Mouse (Mus musculus): ENCODE data around the gene Gm39566. TPM values are rescaled to one million over a fixed set of nuclear protein-coding genes. Genes with fewer than 3 reads are reported as not detected.

Gm39566 gene
- total and polyA plus RNA-seq, 3 experiments = 0.05 TPM; not detected in 2

GRCm38 (mm10) chr11:69801379-69801977 lies 13.6 kb downstream of the Gm39566 start, which contains the start of gene Fgf11:
Gene Fgf11, minus strand, starts transcription at chr11:69801857.
- no peaks in the 10 kb centered on the region for H3K9me3 ChIP-seq (replicated peaks)
- TF ChIP-seq TAL1 (conservative IDR thresholded peaks at IDR 0.05; ENCODE audit: low read depth, low read length) (no peak), CTCF (IDR thresholded peaks at IDR 0.05; ENCODE audit: low read depth, low read length) (no peak), POLR2AphosphoS5 (IDR thresholded peaks at IDR 0.05; ENCODE audit: insufficient replicate concordance, low read depth, low read length) (no peak), GATA2 (IDR thresholded peaks at IDR 0.05; ENCODE audit: borderline replicate concordance, low read depth, low read length) (no peak), GATA1 (IDR thresholded peaks at IDR 0.05; ENCODE audit: borderline replicate concordance, low read length) (no peak)
- peaks cover 11% of the 10 kb centered on the region for H3K36me3 ChIP-seq (replicated peaks)
- peaks cover 87% of the 10 kb centered on the region for H3K27me3 ChIP-seq (ENCODE audit: insufficient read depth, low read length)
- no peak for DNase-seq (ENCODE audit: low spot score)
- ATAC-seq (ENCODE audit: extremely low read depth, insufficient number of reproducible peaks, low FRiP score, poor library complexity, severe bottlenecking) = no peak
- H3K4me1 ChIP-seq (ENCODE audit: insufficient read depth, low read depth, low read length) = peaks cover 55% of the 10 kb centered on the region
- H3K4me3 ChIP-seq (ENCODE audit: low read depth, low read length) = peak within 1 kb of the TSS; percentile 70

- Histone ChIP-seq H3K27me3 (ENCODE audit: insufficient read depth, low read length) (peaks cover 87% of the 10 kb centered on the region), H3K4me3 (ENCODE audit: low read depth, low read length) (peak overlapping the region; percentile 68), H3K9me3 (replicated peaks) (no peaks in the 10 kb centered on the region), H3K4me1 (ENCODE audit: insufficient read depth, low read depth, low read length) (peaks cover 61% of the 10 kb centered on the region), H3K36me3 (replicated peaks) (peaks cover 11% of the 10 kb centered on the region)
- DNase-seq (ENCODE audit: low spot score) = peak; percentile 47
- no peak for TF ChIP-seq CTCF (IDR thresholded peaks at IDR 0.05; ENCODE audit: low read depth, low read length)
- no peak for TF ChIP-seq GATA1 (IDR thresholded peaks at IDR 0.05; ENCODE audit: borderline replicate concordance, low read length)
- TF ChIP-seq GATA2 (IDR thresholded peaks at IDR 0.05; ENCODE audit: borderline replicate concordance, low read depth, low read length) = no peak
- TF ChIP-seq TAL1 (conservative IDR thresholded peaks at IDR 0.05; ENCODE audit: low read depth, low read length) = no peak
- TF ChIP-seq POLR2AphosphoS5 (IDR thresholded peaks at IDR 0.05; ENCODE audit: insufficient replicate concordance, low read depth, low read length) = no peak
- no peak for ATAC-seq (ENCODE audit: extremely low read depth, insufficient number of reproducible peaks, low FRiP score, poor library complexity, severe bottlenecking)
Measured at GRCm38 (mm10) chr11:69800392-69801197, 14.5 kb downstream of the Gm39566 start.

- ATAC-seq (ENCODE audit: extremely low read depth, insufficient number of reproducible peaks, low FRiP score, poor library complexity, severe bottlenecking) (no peak), DNase-seq (ENCODE audit: low spot score) (peak; percentile 34)
- Histone ChIP-seq H3K4me1 (ENCODE audit: insufficient read depth, low read depth, low read length) (peaks cover 66% of the 10 kb centered on the region), H3K9me3 (replicated peaks) (no peaks in the 10 kb centered on the region), H3K4me3 (ENCODE audit: low read depth, low read length) (peak overlapping the region; percentile 68; the same call in 1 of the 2 replicates), H3K36me3 (replicated peaks) (peaks cover 11% of the 10 kb centered on the region), H3K27me3 (ENCODE audit: insufficient read depth, low read length) (peaks cover 82% of the 10 kb centered on the region)
- TF ChIP-seq GATA2 (IDR thresholded peaks at IDR 0.05; ENCODE audit: borderline replicate concordance, low read depth, low read length) (no peak), TAL1 (conservative IDR thresholded peaks at IDR 0.05; ENCODE audit: low read depth, low read length) (no peak), GATA1 (IDR thresholded peaks at IDR 0.05; ENCODE audit: borderline replicate concordance, low read length) (no peak), CTCF (IDR thresholded peaks at IDR 0.05; ENCODE audit: low read depth, low read length) (no peak), POLR2AphosphoS5 (IDR thresholded peaks at IDR 0.05; ENCODE audit: insufficient replicate concordance, low read depth, low read length) (no peak)
Measured at GRCm38 (mm10) chr11:69800138-69800391, 15.0 kb downstream of the Gm39566 start.

- DNase-seq (ENCODE audit: low spot score) = peak; percentile 24
- no peak for ATAC-seq (ENCODE audit: extremely low read depth, insufficient number of reproducible peaks, low FRiP score, poor library complexity, severe bottlenecking)
- Histone ChIP-seq H3K36me3 (replicated peaks) (peaks cover 11% of the 10 kb centered on the region), H3K27me3 (ENCODE audit: insufficient read depth, low read length) (peaks cover 77% of the 10 kb centered on the region), H3K4me1 (ENCODE audit: insufficient read depth, low read depth, low read length) (peaks cover 70% of the 10 kb centered on the region), H3K9me3 (replicated peaks) (no peaks in the 10 kb centered on the region), H3K4me3 (ENCODE audit: low read depth, low read length) (peak overlapping the region; percentile 68; the same call in 1 of the 2 replicates)
- TF ChIP-seq CTCF (IDR thresholded peaks at IDR 0.05; ENCODE audit: low read depth, low read length) = no peak
- TF ChIP-seq GATA1 (IDR thresholded peaks at IDR 0.05; ENCODE audit: borderline replicate concordance, low read length) = no peak
- no peak for TF ChIP-seq TAL1 (conservative IDR thresholded peaks at IDR 0.05; ENCODE audit: low read depth, low read length)
- TF ChIP-seq GATA2 (IDR thresholded peaks at IDR 0.05; ENCODE audit: borderline replicate concordance, low read depth, low read length) = no peak
- TF ChIP-seq POLR2AphosphoS5 (IDR thresholded peaks at IDR 0.05; ENCODE audit: insufficient replicate concordance, low read depth, low read length) = no peak
Measured at GRCm38 (mm10) chr11:69799394-69800137, 15.5 kb downstream of the Gm39566 start.

- Histone ChIP-seq H3K9me3 (replicated peaks) (no peaks in the 10 kb centered on the region), H3K36me3 (replicated peaks) (peaks cover 11% of the 10 kb centered on the region), H3K27me3 (ENCODE audit: insufficient read depth, low read length) (peaks cover 72% of the 10 kb centered on the region), H3K4me1 (ENCODE audit: insufficient read depth, low read depth, low read length) (peaks cover 63% of the 10 kb centered on the region), H3K4me3 (ENCODE audit: low read depth, low read length) (no peak overlapping the region)
- ATAC-seq (ENCODE audit: extremely low read depth, insufficient number of reproducible peaks, low FRiP score, poor library complexity, severe bottlenecking) = no peak
- DNase-seq (ENCODE audit: low spot score) = no peak
- TF ChIP-seq POLR2AphosphoS5 (IDR thresholded peaks at IDR 0.05; ENCODE audit: insufficient replicate concordance, low read depth, low read length) (no peak), GATA2 (IDR thresholded peaks at IDR 0.05; ENCODE audit: borderline replicate concordance, low read depth, low read length) (no peak), CTCF (IDR thresholded peaks at IDR 0.05; ENCODE audit: low read depth, low read length) (no peak)
Measured at GRCm38 (mm10) chr11:69797924-69798323, 17.2 kb downstream of the Gm39566 start.

- peaks cover 11% of the 10 kb centered on the region for H3K36me3 ChIP-seq (replicated peaks)
- peak overlapping the region; percentile 73 for H3K4me3 ChIP-seq (ENCODE audit: low read depth, low read length)
- TF ChIP-seq TAL1 (conservative IDR thresholded peaks at IDR 0.05; ENCODE audit: low read depth, low read length) = no peak
- no peak for TF ChIP-seq GATA2 (IDR thresholded peaks at IDR 0.05; ENCODE audit: borderline replicate concordance, low read depth, low read length)
- no peak for TF ChIP-seq POLR2AphosphoS5 (IDR thresholded peaks at IDR 0.05; ENCODE audit: insufficient replicate concordance, low read depth, low read length)
- no peak for TF ChIP-seq CTCF (IDR thresholded peaks at IDR 0.05; ENCODE audit: low read depth, low read length)
- no peak for TF ChIP-seq GATA1 (IDR thresholded peaks at IDR 0.05; ENCODE audit: borderline replicate concordance, low read length)
- ATAC-seq (ENCODE audit: extremely low read depth, insufficient number of reproducible peaks, low FRiP score, poor library complexity, severe bottlenecking) (no peak), DNase-seq (ENCODE audit: low spot score) (no peak)
- H3K9me3 ChIP-seq (replicated peaks) = no peaks in the 10 kb centered on the region
- H3K27me3 ChIP-seq (ENCODE audit: insufficient read depth, low read length) = peaks cover 65% of the 10 kb centered on the region
- peaks cover 44% of the 10 kb centered on the region for H3K4me1 ChIP-seq (ENCODE audit: insufficient read depth, low read depth, low read length)
Measured at GRCm38 (mm10) chr11:69795983-69796435, 19.1 kb downstream of the Gm39566 start.

Data from G1E (cell line).